Mouse (Mus musculus): ENCODE measurements around the gene Actn4.
A peak's percentile ranks its signal among the peaks of the same experiment; 100 is the strongest.
"Not testable (repeated sequence)": the region's sequence is repeated elsewhere in the genome, so short reads cannot be mapped to it uniquely, and the experiment has no call there.

Gene Actn4

DNA sequence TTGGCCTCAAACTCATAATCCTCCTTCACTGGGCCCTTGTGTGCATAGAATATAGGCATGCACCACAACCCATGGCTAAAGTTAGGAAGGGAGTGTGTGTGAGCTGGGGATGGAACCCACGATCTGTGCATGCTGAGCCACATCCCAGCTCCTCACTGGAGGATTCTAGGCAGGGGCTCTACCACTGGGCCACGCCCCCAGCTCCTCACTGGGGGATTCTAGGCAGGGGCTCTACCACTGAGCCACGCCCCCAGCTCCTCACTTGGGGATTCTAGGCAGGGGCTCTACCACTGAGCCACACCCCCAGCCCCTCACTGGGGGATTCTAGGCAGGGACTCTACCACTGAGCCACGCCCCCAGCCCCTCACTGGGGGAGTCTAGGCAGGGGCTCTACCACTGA lies 78.4 kb downstream of the Actn4 start:
- not testable (repeated sequence) for DNase-seq (ENCODE audit: low read depth)

DNA sequence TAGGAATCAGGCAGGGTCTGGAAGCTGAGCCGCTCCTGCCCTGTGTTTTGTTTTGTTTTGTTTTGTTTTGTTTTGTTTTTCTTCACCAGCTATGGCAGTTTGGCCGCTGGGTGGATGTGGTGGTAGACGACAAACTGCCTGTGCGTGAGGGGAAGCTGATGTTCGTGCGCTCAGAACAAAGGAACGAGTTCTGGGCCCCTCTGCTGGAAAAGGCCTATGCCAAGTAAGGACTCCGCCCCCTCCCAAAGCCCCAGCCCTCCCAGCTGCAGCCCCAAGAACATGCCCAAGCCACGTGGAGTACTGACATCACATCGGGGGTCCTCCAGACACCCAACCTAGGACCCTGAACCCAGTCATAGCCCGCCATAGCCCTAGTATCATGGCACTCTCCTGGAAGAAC lies 79.1 kb downstream of the Actn4 start:
- no peak for DNase-seq (ENCODE audit: low read depth)

DNA sequence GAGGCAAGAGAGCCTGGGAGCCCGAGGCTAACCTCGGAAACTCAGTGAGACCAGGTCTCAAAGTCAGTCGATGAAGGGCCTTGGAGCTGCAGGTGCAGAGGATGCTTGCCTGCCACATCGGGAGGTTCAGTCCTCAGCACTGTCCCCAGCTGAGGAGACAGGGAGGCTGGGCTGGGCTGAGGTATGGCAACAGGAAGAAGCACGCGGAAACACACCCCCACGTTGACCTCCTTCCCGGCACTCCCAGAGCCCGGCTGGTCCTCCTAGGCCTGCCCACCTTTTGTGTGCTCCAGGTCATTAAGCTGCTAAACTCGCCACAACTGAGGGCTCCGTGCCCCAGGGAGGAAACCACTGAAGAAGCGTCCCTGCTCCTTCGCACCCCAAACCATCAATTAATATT lies 80.9 kb downstream of the Actn4 start, which contains the start of gene Capn12:
Capn12 (plus strand) TSS at position 224 of the 400 bp plus-strand sequence.
- no peak for DNase-seq (ENCODE audit: low read depth)

DNA sequence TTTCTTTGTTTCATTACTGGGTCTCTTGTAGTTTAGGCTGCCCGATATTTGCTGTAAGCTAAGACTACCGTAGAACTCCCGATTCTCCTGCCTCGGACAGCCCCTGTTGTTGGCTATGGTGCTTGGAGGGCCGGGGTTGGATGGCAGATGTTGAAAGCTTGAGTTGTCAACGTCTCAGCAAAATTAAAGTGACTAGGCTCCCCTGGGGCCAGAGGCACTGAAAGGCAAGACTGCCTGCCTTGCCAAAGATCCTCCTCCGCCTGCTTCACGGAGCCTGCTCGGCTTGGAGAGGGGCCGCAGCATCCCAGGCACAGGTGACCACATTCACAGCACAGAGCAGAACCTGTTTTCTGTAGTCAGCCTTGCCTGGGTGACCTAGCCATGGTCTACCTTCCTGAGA lies 81.6 kb downstream of the Actn4 start:
- DNase-seq (ENCODE audit: low read depth): no peak

DNA sequence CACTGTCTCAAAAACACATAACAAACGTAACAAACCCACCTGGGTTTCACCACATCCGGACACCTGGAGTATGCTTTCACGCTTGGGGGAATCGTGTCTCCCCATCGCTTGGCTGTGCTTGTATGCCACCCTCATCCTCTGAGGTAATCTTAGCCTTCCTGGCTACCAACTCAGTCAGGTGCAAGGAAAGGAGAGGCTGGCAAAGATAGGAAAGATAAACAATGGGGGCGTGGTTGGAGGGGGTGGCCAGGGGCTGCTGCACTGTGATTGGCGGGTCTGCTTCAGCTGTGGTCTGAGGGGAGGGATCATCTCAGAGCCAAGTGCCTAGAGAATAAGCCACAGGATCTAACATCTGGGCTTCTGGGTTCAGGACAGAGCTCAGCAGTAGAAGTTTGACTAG lies 82.5 kb downstream of the Actn4 start:
- DNase-seq (ENCODE audit: low read depth): no peak

DNA sequence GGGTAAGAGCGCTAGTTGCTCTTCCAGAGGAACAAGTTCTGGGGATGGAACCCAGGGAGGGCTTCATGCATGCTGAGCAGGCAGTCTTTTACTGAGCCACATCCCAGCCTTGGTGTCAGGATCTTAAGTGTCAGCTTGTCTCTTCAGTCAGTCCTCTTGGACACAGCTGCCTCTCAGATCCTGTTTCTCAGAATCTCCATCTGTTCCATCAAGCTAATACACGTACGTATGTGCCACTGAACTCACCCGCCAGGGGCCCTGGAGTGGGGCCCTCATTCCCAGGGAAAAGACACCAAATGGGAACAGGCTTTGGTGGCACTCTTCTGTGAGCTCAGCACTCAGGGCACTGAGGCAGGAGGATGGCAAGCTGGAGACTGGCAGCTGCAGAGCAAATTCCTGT lies 84.3 kb downstream of the Actn4 start:
- DNase-seq (ENCODE audit: low read depth): no peak

DNA sequence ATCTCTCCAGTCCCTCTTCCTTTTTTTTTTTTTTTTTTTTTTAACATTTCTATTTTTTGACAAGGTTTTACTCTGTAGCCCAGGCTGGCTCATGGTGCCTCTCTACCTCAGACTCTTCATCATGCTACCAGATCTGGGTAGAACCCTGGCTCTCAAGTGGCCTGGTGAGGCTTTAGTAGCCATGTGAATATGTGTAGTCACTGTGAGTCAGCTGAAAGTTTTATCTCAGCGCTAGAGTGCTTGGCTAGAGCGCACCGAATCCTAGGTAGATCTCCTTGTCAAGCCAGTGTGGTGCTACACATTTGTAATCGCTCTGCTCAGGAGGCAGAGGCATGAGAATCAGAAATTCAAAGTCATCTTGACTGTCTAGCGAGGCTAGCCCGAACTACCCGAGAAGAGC lies 85.0 kb downstream of the Actn4 start:
- no peak for DNase-seq (ENCODE audit: low read depth)

DNA sequence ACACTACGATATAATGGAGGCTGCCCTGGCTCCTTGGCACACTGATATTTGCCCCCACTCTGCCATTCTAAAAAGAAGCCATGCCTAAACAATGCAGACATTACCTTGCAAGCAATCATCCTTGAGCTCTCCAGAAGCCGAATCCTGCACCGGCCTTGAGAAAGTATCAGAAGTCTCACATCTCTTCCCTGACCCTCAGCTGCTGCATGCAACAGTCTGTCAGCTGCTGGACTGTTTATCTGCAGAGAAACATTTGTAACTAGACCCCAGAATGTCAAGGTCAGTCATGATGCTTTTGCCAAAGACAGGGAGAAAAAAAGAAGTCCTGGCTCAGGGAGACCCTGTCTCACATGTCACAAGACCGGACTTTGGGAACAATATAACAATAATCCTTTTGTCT lies 86.0 kb downstream of the Actn4 start:
- no peak for DNase-seq (ENCODE audit: low read depth)

DNA sequence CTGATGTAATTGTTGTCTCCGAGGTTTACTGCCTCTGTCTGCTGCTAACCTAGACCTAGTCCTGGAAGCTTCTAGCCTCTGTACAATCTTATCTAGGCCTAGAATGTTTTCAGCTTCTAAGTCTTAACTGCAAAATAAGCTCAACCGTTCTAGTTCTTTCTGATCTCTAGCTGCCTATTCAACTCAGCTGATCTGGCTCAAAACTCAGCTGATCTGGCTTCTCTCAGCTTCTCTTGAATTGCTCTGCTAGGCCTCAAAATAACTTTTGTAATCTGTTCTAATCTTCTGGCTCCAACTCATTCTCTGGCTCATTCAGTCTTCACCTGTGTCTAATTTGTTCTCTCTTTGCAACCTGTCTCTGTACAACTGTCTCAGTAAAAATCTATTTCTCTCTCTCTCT lies 87.6 kb downstream of the Actn4 start:
- no peak for DNase-seq (ENCODE audit: low read depth)

DNA sequence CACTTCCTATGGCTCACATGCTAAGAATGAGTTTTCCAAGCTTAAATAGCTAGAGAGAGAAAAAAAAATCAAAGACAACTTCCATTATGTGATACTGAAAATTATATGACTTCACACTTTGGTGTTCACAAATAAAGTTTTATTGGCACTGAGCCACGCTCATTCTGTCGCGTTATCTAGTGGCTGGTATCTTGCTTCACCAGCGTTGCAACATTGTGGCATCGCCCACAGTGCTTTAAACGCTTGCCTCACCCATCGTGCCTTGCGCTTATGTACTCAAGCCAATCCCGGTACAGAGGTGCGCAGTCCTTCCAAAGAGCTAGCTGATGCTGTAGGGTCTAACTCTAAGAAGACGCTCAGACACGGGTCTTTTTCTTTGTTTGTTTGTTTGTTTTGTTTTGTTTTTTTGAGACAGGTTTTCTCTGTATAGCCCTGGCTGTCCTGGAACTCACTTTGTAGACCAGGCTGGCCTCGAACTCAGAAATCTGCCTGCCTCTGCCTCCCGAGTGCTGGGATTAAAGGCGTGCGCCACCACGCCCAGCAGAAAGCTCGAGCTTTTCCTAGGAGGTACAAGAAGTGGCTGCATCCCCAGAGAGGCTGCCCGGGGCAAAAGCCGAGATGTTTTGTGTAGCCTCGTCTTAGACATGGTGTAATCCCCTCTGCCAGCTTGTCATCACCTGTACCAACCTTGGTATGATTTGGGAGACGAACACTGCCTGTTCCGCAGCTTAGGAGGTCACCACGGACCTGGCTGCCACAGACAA lies 91.1 kb downstream of the Actn4 start:
- no peak for DNase-seq (ENCODE audit: low read depth)

DNA sequence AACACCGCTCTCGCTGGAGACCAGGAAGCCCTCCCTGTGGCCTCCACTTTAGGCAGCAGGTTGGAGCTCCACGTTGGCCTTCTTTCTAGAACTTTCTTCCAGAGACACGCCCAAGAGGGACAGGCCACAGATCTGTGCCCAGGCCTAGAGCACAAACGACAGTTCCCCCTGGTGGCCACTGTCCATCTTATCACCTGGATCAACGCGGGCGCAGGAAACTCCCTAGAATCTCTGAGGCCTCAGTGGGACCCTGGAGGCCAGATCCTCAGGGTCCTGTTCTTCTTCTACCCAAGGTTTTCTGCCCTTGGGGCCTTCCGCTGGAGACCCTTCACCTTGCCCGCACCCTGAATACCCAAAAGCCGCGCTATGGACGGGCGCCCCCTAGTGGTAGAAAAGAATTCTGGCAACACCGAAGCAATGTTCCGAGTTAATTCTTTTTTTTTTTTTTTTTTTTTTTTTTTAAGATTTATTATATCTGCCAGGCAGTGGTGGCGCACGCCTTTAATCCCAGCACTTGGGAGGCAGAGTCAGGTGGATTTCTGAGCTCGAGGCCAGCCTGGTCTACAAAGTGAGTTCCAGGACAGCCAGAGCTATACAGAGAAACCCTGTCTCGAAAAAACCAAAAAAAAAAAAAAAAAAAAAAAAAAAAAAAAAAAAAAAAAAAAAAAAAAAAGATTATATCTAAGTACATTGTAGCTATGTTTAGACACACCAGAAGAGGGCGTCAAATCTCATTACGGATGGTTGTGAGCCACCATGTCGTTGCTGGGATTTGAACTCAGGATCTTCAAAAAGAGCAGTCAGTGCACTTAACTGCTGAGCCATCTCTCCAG lies 94.4 kb downstream of the Actn4 start:
- DNase-seq (ENCODE audit: low read depth): peak; percentile 93

DNA sequence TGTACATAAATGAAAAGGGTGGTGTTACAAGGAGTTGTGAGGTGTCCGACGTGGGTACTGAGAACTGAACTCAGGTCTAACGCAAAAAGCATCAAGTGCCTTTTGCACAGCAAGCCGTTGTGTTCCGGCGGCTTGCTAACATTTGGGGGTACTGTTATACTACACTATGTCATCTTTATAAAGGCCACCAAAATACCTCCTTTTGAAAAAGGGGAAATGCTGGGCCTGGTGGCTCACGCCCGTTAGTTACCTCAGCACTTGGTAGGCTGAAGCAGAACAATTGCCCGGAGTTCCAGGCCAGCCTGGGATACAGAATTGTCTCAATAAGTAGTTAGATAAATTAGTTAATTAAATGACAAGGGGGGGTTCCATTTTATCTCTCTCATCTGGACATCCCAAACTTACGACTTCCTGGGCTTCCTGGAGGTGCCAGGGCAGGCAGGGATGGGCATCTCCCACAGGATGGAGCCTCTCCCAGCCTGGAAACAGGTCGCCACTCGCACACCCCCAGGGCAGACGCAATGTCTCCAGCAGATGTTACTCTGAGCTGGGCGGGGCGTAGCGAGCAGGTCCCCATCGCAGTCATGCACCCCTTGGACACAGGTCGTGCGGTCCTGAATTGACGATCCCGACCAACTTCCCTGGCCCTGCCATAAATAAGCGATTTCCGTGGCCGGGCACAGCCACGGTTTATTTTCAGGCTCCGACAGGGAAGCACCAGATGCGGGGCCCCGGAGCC lies 95.2 kb downstream of the Actn4 start:
- DNase-seq (ENCODE audit: low read depth): peak; percentile 45

DNA sequence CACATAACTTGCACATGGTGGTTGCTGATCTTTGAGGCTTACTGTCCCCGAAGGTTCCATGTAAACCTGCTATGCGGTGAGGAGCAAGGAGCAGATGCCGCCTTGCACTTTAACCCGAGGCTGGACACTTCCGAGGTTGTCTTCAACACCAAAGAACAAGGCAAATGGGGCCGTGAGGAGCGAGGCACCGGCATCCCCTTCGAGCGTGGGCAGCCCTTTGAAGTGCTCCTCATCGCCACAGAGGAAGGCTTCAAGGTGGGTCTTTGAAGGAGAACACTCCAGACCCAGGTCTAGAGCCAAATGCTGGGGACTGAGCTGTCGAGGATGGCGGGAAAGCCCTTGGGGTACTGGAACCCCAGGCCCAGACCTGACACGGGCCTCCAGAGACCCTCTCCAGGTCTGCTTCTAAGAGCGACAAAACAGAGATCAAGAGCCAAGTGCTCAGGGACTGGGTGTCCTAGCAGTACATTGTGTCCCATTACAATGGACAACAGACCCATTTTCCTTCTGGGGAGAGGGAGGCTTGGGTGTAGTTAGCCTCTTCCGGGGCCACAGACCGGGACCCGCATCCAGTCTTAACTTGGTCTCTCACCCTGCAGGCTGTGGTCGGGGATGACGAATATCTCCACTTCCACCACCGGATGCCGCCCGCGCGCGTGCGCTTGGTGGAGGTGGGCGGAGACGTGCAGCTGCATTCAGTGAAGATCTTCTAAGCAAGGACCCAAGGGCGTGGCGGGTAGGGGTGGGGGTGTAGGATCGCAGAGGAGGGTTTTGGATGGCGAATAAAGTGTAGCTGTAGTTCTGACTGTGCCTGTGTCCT lies 96.4 kb downstream of the Actn4 start:
- peak; percentile 98 for DNase-seq (ENCODE audit: low read depth)

DNA sequence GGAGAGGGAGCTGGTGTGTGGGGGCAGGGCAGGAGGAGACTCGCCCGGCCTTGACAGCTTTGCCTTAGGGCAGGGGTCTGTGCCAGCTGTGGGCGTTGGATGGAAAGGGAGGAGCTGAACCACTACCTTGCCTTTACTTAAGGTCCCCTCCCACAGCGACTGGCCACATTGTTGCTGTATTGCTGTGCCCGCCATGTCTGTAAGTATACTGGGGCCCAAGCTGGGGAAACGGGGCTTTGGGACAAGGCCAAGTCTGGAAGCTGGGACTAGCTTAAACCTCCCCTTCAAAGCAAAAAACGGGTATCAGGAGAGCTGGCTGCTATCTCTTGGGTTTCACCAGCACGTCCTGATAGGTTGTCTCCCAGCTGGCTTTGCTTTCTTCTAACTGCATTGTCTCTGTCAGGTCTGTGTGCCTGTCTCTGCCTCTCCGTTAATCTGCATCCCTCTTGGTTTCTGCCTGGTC lies 97.8 kb downstream of the Actn4 start:
- no peak for DNase-seq (ENCODE audit: low read depth)

DNA sequence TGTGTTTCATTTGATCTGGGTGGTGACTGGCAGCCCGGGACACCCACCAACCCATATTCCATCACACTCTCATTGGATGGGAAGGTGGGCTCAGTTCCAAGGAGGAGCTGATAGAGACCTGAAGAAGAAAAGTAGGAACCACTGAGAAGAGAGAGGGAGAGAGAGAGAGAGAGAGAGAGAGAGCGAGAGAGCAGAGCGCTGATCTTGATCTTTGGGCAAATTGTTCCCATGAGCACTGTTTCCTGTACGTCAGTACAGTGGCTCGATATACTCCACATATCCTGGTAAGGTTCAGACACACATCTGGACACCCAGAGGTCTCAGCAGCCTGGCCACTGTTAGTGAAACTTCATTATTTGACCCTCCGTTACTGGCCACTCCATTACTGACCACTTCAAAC lies 98.6 kb downstream of the Actn4 start, which contains the start of gene Lgals7:
Lgals7 (plus strand) TSS at position 314 of the 400 bp plus-strand sequence.
- peak; percentile 46 for DNase-seq (ENCODE audit: low read depth)

DNA sequence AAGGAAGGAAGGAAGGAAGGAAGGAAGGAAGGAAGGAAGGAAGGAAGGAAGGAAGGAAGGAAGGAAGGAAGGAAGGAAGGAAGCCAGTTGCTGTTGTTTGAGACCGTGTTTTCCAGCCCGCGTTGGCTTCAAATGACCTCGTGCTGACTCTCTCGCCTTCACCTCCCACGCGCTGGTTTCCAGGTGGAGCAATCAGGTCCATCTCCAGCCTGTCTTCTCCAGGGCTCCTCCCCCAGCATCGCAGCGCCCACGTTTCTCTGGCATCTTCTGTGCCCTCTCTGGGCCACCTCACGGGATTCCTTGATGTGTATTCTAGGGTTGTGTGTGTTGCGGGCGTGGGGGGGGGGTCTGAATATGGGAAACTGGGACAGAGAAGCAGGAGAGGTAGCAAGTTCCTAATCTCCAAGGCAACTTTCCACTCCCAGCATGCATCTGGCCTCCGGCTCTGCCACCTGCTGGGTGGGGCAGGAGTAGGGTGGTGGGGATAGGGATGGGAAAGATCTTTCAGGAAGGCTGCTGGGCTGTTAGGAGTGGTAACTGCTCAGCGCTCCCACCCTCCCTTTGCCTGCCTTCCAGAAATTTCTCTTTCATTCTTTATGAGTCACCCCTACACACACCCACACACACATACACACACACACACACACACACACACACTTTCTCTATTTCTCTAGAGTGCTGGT lies 99.2 kb downstream of the Actn4 start:
- no peak for DNase-seq (ENCODE audit: low read depth)

DNA sequence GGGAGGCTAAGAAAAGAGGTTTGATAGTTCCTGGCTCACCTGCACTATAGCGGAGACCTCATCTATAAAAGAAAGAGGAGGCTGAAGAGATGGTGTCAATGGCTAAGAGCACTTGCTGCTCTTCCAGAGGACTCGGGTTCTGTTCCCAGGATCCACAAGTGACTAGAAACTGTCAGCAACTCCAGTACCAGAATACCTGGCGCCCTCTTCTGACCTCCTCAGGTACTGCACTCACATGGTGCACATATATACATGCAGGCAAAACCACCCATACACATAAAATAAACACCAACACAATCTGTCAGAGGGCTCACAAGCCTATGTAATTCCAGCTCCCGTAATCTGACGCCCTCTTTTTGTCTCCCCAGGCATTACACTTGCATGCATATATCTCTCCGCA lies 101.2 kb downstream of the Actn4 start:
- peak; percentile 51 for DNase-seq (ENCODE audit: low read depth)

DNA sequence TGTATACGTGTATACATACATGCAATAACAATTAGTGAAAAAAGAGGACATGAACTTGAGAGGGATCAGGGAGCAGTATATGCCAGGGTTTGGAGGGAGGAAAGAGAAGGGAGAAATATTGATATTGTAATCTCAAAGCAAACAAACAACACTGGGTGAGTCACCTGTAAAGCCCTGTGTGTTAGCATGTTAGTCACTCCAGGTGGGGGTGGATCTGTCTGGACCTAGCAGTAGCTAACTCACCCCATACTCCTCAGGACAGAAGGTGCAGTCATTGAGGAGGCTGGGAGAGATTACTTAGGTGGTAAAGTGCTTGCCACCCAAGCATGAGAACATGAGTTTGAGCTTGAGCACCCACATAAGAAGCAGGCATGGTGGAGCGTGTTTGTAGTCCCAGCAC lies 102.2 kb downstream of the Actn4 start:
- DNase-seq (ENCODE audit: low read depth): no peak

DNA sequence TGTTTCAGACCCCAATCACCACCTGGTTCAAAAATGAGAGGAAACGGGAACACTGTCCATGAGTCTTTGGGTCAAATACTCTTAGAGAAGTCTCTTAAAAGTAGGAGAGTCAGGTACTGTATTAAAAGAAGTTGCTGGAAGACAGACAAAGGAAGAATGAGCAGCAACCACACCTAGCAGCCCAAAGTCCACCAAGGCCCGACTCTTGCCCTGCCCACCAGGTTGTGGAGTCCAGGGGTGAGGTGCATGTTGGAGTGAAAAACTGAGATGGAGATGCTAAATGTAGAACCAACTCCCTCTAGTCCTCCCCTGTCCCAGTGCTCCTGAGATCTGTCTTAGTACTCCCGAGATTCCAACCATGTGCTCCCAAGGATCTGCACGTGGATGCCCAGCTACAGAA lies 111.5 kb downstream of the Actn4 start:
- no peak for DNase-seq (ENCODE audit: low read depth)

DNA sequence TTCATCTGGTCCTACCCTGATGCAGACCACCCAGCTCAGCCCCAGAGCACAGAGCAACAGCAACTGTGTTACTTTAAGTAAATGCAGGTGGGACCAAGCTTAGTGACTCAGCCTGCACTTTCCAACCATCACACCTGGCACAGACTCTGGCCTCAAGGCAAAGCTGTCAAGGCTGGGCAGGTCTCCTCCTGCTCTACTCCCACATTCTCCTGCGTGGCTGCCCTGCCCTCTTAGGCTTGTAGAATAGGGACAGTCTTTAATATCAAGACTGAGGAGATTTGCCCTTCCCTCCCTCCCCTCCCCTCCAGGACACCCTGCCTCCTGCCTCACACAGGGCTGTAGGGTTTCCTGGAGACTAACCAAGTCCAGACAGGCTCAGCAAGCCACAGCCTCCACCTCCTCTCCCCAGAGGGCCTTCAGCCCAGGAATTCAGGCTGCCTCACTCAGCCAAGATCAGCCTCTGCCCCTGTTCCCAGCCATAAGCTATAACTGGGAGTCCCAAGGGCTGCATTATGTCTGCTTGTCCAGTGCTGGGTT lies 112.4 kb downstream of the Actn4 start:
- no peak for DNase-seq (ENCODE audit: low read depth)

DNA sequence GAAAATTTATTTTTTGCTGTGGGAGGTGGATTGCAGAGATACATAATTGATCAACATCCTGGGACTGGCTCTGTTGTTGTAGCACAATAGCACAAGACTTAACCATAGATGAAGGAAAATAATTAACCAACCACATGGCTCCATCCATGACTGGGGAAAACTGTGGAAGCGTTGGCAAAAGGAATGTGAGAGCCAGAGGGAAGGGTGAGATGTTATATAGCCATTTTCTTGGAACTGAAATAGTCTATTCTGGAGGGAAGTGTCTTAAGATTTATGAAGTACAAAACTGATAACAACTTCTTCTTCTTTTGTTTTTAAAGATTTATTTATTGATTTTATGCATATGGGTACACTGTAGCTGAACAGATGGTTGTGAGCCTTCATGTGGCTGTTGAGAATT lies 114.9 kb downstream of the Actn4 start:
- DNase-seq (ENCODE audit: low read depth): no peak

Measured in naive thymus-derived CD4-positive, alpha-beta T cell, adult 2 months (primary cell).